Mouse (Mus musculus) forebrain, embryonic 10.5 days (tissue): Measurements from ENCODE around the gene Zfp346. TPM values are rescaled to one million over a fixed set of nuclear protein-coding genes. Genes with fewer than 3 reads are reported as not detected.

Source experiments
- DNase-seq: peaks from one replicate; pipeline ENCODE4 v3.0.0-alpha.2; 2017; ENCODE audit warnings: low spot score; ENCODE audit errors: extremely low spot score
- H3K27ac ChIP-seq: fragments of 300-500 bp; sonication (generic); 2 replicates; pipeline ENCODE4 v1.5.1; 2016; ENCODE audit warnings: mild to moderate bottlenecking
- H3K27me3 ChIP-seq: fragments of 300-500 bp; sonication (generic); 2 replicates; pipeline ENCODE4 v1.6.1; 2016; ENCODE audit warnings: mild to moderate bottlenecking; ENCODE audit not compliant: poor library complexity, severe bottlenecking
- H3K36me3 ChIP-seq: fragments of 300-500 bp; sonication (generic); replicated peaks from 2 replicates; pipeline ENCODE4 v1.6.1; 2016; ENCODE audit warnings: mild to moderate bottlenecking, moderate library complexity
- H3K4me1 ChIP-seq: fragments of 300-500 bp; sonication (generic); 2 replicates; pipeline ENCODE4 v1.6.1; 2016
- H3K4me3 ChIP-seq: fragments of 300-500 bp; sonication (generic); 2 replicates; pipeline ENCODE4 v1.5.1; 2016; ENCODE audit warnings: mild to moderate bottlenecking, moderate library complexity
- H3K9me3 ChIP-seq: fragments of 300-500 bp; sonication (generic); 2 replicates; pipeline ENCODE4 v1.6.1; 2016; ENCODE audit warnings: mild to moderate bottlenecking, moderate library complexity
- WGBS: fragments of 180-500 bp; shearing (Covaris S2); methylation state at CpG from one replicate; pipeline ENCODE4 v1.1.7; 2016; 5-methylcytosine and 5-hydroxymethylcytosine counted together
- polyA plus RNA-seq: library from polyadenylated mRNA; unstranded; fragments of >200 nt; fragmentation: Nextera tagmentation; extraction: Ambion mirVana; gene quantifications from 2 replicates; pipeline ENCODE4 v1.2.1, GENCODE M21; 2016

Zfp346 gene
- polyA plus RNA-seq, 1 experiment from 2014 or later, result 24.5 TPM

DNA sequence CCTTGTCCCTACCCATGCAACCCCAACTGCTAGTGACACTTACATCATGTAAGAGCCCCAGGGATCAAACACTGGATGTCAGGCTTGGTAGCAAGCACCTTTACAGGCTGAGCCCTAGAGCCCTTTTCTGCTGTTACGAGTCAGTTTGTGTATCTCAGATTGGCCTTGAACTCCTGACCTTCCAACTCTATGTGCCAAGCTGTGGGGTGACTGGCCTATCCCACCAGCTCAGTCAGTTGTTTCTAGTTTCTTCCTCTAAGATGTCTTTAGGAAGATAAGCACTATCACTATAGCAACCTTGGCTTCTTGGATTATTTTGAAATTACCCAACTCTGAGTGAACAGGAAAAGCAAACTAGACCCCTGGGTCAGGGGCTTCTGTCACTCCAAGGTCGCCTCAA is 1.8 kb upstream of the Zfp346 start:
- H3K4me3 ChIP-seq, result no peak overlapping the region
- H3K27me3 ChIP-seq, result no peaks in the 10 kb centered on the region
- H3K36me3 ChIP-seq, result peaks cover 10% of the 10 kb centered on the region
- WGBS, result 80% methylated on average over 2 of the region's 2 CpGs
- H3K9me3 ChIP-seq, result no peaks in the 10 kb centered on the region
- no peak for DNase-seq
- H3K4me1 ChIP-seq, result peaks cover 37% of the 10 kb centered on the region
- H3K27ac ChIP-seq, result no peak overlapping the region

DNA sequence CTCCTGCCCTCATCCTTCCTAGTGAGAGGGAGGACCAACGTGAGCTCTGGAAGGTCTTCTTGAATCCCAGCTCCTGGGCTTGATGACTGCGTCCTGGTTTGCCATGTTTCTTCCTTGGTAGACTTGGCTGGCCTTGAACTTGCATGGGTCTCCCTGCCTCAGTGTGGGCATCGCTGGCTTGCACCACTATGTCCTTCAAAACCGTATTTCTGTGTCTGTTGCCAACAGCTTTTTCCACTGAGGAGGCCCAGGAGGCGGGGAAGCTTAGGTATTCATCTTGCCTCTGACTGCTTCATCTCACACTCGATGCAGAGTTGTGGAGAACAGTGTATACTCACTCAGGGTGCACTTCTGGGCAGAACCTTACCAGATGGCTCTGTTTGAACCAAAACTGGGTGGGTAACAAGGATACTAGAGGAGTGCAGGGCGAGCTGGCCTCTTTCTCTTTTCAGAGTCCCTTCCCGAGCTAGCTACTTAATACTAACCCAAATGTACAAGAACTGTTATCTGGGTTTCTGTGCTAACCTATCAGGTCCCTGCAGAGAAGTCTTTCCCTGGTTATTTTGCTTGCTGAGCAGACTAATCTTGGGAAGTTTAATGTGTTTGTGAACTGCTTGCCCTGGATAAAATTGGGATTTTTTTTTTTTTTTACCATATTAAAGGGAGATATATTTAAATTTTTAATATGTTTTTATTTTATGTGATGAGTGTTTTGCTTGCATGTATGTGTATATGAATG is 1.0 kb downstream of the Zfp346 start:
- Histone ChIP-seq H3K36me3 (peaks cover 28% of the 10 kb centered on the region), H3K27me3 (no peaks in the 10 kb centered on the region), H3K4me1 (peaks cover 18% of the 10 kb centered on the region), H3K9me3 (no peaks in the 10 kb centered on the region), H3K4me3 (peak overlapping the region; percentile 87), H3K27ac (peak overlapping the region; percentile 93)
- 26% methylated on average over 8 of the region's 8 CpGs for WGBS
- DNase-seq, result no peak

DNA sequence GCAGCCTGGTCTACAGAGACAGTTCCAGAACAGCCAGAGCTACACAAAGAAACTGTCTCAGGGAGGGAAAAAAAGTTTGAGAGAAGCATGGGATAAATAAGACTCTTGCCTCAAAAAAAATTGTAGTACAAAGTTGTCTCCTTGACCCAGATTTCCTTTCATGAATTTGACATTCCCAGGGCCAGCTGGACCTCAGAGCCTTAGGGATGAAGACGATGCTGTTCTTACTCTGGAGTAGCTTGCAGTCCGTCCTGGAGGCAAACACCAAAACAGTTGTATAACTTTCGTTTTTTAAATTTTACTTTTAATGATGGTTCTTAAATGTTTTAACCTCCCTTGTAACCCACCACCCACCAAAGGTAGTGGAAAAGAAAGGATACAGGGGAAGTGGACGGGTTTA is 2.0 kb downstream of the Zfp346 start:
- 94% methylated on average over 4 of the region's 4 CpGs for WGBS
- Histone ChIP-seq H3K27me3 (no peaks in the 10 kb centered on the region), H3K27ac (no peak overlapping the region), H3K9me3 (no peaks in the 10 kb centered on the region), H3K4me3 (no peak overlapping the region), H3K36me3 (peaks cover 28% of the 10 kb centered on the region), H3K4me1 (peaks cover 18% of the 10 kb centered on the region)
- DNase-seq, result no peak

DNA sequence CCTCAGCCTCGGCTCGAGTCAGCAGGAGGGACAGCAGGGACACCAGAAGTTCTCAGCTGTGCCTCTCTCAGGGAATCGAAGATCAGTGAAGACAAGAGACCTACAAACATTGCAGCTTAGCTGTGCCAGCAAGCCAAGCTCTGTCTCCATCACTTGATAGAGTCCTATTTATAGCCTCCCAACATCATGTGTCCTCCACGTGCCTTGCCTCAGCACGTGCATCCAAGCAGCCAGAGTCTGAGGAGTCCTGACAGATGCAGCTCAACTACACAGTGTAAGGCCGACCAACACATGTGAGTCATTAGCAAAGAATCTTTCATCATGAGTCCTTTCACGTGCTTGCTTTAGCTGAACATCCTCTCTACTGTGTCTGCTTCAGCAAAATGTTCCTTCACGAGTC is 2.6 kb downstream of the Zfp346 start:
- WGBS, result 95% methylated on average over 8 of the region's 8 CpGs
- no peak for DNase-seq

DNA sequence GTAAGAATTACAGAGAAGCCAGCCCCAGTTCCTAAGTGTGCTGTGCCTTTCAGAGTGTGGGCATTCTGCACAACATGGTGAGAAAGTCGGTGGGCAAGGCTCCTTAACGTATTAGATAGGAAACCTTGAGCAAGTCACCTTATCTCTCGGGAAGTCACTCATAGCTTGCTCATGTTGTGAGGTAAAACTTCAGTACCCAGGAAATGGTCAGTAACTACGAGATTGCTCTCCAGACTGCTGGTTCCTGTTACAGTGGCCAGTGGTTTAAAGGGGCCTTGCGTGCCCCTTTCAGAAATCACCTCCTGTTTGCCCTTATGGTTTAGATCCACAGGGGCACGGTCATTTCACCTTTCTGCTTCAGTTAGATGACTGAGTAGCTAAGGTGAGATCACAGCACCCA is 9.3 kb downstream of the Zfp346 start:
- no peak for DNase-seq
- WGBS, result 90% methylated on average over 6 of the region's 6 CpGs
- H3K27me3 ChIP-seq, result no peaks in the 10 kb centered on the region
- no peak overlapping the region for H3K27ac ChIP-seq
- H3K9me3 ChIP-seq, result no peaks in the 10 kb centered on the region
- H3K36me3 ChIP-seq, result peaks cover 77% of the 10 kb centered on the region
- no peak overlapping the region for H3K4me3 ChIP-seq
- no peaks in the 10 kb centered on the region for H3K4me1 ChIP-seq

More for the DNA sequence above, 2.6 kb downstream of the Zfp346 start:
- peaks cover 18% of the 10 kb centered on the region for H3K4me1 ChIP-seq
- peaks cover 33% of the 10 kb centered on the region for H3K36me3 ChIP-seq
- no peaks in the 10 kb centered on the region for H3K27me3 ChIP-seq
- no peak overlapping the region for H3K4me3 ChIP-seq
- H3K9me3 ChIP-seq, result no peaks in the 10 kb centered on the region
- H3K27ac ChIP-seq, result no peak overlapping the region

DNA sequence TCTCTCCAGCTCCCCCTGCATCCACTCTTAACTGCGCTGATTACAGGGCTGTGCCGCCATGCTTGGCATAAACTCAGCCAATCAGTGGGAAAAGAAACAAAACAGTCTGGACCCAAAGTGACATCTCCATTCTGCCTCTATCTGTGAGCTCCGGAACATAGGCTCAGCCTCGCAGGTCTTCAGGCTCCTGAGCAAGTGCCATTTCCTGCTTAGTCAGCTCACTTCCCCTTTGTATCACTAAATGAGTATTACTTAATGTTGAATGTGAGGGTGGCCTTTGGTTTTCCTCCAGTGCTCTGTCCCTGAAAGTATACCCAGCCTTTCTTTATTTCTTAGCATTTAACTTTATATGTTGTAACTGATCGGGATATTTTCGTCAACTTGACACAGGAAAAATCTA is 19.8 kb downstream of the Zfp346 start:
- H3K27me3 ChIP-seq, result no peaks in the 10 kb centered on the region
- no peak for DNase-seq
- H3K4me1 ChIP-seq, result no peaks in the 10 kb centered on the region
- H3K36me3 ChIP-seq, result peaks cover 75% of the 10 kb centered on the region
- no peaks in the 10 kb centered on the region for H3K9me3 ChIP-seq
- 97% methylated on average over 6 of the region's 6 CpGs for WGBS
- H3K27ac ChIP-seq, result no peak overlapping the region
- no peak overlapping the region for H3K4me3 ChIP-seq

DNA sequence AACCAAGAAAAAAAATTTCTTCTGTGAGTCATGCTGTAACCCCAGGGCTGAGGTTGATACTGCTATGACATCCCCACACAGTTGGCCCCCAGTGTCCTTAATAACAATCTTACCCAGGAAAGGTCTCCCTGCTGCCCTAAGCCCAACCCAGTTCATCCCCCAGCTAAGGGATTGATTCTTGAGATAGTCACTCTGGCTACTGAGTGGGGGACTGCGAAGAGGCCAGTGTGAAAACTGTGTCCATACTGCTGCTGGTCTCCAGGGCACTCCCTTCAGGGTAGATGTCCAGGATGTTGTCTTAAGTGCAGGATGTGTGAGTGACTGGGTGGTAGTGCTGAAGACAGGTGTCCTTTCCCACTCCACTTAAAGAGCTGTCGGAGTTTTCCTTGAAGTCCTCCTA is 28.3 kb downstream of the Zfp346 start, which contains the start of gene Gm17617:
Gene Gm17617, minus strand, starts transcription at position 101 of the 400 bp plus-strand sequence.
- peaks cover 5% of the 10 kb centered on the region; the same call in 1 of the 2 replicates for H3K4me1 ChIP-seq
- H3K27ac ChIP-seq, result no peak within 1 kb of the TSS
- DNase-seq, result no peak
- H3K36me3 ChIP-seq, result peaks cover 53% of the 10 kb centered on the region
- no peaks in the 10 kb centered on the region for H3K27me3 ChIP-seq
- H3K9me3 ChIP-seq, result no peaks in the 10 kb centered on the region
- H3K4me3 ChIP-seq, result no peak within 1 kb of the TSS
- WGBS, result 97% methylated on average over 2 of the region's 2 CpGs

DNA sequence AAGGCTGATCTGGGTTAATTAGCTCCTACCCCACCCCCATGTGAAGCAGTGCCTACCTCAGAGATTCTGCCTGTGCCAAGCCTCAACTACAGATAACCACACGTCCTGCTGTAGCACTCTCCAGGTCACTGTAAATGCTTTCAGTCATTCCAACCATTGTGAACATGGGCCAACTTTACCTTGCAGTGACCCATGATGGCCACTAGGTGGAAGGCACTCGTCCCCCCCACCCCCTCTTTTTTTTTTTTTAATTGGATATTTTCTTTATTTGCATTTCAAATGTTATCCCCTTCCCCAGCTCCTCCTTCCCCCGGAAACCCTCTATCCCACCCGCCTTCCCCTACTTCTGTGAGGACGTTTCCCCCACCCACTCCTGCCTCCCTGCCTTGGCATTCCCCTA is 30.3 kb downstream of the Zfp346 start:
- Histone ChIP-seq H3K27ac (no peak overlapping the region), H3K4me3 (no peak overlapping the region), H3K4me1 (peaks cover 5% of the 10 kb centered on the region; the same call in 1 of the 2 replicates), H3K36me3 (peaks cover 39% of the 10 kb centered on the region), H3K9me3 (no peaks in the 10 kb centered on the region), H3K27me3 (no peaks in the 10 kb centered on the region)
- no peak for DNase-seq
- WGBS, result 11% methylated on average over 5 of the region's 5 CpGs

DNA sequence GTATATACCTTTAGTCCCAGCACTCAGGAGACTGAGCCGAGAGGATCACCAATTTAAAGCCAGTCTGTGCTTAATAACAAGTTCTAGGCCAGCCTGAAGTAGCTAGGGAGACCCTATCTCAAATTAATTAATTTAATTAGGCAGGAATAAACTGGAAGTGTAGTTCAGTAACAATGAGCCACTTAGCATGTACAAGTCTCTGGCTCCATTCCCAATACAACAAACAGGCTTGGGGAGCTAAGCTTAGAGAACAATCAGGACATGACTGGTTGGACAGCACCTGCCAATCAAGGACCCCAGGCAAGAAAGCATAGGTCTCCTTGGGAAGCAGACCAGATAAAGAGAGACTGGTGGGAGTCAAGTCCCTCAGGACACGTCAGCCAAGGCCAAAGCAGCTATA is 35.2 kb downstream of the Zfp346 start:
- H3K36me3 ChIP-seq, result no peaks in the 10 kb centered on the region
- DNase-seq, result no peak
- H3K27ac ChIP-seq, result no peak overlapping the region
- no peaks in the 10 kb centered on the region for H3K27me3 ChIP-seq
- H3K4me1 ChIP-seq, result peaks cover 5% of the 10 kb centered on the region; the same call in 1 of the 2 replicates
- no peak overlapping the region for H3K4me3 ChIP-seq
- no peaks in the 10 kb centered on the region for H3K9me3 ChIP-seq
- 80% methylated on average over 2 of the region's 2 CpGs for WGBS

DNA sequence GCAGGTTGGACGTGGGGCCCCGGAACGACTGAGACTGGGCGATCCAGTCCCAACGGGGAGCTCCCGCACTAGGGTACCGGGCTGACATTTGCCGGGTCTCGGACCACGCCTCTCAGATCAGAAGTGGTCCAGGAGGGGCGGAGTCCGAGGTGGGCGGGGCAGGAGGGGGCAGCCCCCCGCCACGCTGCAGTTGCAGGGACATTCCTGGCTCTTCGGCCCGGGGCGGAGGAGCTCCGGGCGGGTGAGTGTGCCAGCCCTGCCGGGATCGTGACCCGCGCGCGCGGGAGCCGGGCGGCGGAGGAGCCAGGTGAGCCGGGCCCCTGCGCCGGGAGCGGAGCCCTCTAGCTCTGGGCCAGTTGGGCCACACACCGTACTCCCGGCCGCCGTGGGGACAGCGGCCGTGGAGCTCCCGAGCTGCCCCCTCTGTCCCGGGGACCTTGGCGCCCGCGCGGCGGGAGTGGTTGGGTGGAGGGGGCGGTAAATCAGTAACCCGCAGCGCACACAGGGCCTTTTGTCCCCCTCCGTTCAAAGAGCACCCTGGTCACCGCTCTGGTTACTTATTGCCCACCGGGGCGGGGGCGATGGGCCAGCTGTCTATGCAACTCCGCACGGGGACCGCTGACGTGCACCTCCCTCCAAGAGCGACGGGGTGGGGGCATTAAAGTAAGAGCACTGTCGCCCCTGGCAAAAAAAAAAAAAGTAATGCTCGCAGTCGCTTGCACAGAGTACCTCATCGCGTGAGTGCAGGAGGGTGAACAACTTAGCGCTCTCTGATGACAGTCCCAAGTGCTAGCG is 47.7 kb downstream of the Zfp346 start, which contains the start of gene Fgfr4:
Gene Fgfr4, plus strand, starts transcription at position 20 of the 795 bp plus-strand sequence.
- Histone ChIP-seq H3K4me1 (peaks cover 11% of the 10 kb centered on the region), H3K4me3 (peak within 1 kb of the TSS; percentile 64), H3K9me3 (no peaks in the 10 kb centered on the region), H3K36me3 (no peaks in the 10 kb centered on the region), H3K27me3 (peaks cover 58% of the 10 kb centered on the region), H3K27ac (peak within 1 kb of the TSS; percentile 32)
- DNase-seq, result peak; percentile 53
- under 1% methylated on average over 68 of the region's 68 CpGs for WGBS

DNA sequence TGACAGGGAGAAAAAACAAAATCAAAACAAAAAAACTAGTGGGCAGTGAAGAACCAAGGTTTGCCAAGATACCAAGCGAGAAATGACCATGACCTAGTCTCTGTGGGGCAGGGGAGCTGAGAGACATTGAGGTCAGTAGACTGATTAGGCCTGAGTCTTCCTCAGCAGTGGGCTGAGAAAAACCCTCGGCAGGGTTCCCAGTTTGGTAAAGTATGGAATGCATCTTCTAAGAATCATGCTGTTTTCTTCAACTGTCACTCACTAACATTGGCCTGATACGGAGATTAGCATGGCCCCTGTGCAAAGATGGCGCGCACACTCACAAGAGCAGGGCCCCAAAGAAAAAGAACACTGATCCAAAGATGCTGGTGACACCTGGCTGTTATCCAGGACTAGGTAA is 48.8 kb downstream of the Zfp346 start:
- Histone ChIP-seq H3K27me3 (peaks cover 58% of the 10 kb centered on the region), H3K27ac (no peak overlapping the region), H3K4me3 (no peak overlapping the region), H3K4me1 (peaks cover 11% of the 10 kb centered on the region), H3K9me3 (no peaks in the 10 kb centered on the region), H3K36me3 (no peaks in the 10 kb centered on the region)
- no peak for DNase-seq
- WGBS, result 87% methylated on average over 5 of the region's 5 CpGs

DNA sequence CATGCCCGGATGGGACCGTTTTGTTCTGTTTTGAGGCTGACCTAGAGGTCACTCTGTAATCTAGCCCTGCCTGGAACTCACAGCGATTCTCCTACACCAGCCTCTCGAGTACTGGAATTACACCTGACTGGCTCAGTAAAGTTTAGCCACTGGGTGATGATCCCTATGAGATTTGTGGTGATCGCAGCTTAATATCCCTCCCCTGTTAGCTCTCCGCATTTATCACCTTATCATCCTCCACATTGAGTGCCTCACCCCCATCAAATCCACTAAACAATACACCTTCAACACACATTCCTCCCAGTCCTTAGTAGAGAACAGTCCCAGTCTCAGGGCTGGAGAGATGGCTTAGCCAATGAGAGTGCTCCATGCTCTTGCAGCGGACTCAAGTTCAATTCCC is 57.3 kb downstream of the Zfp346 start:
- H3K27me3 ChIP-seq, result no peaks in the 10 kb centered on the region
- H3K36me3 ChIP-seq, result no peaks in the 10 kb centered on the region
- DNase-seq, result no peak
- WGBS, result 59% methylated on average over 7 of the region's 7 CpGs
- no peak overlapping the region for H3K27ac ChIP-seq
- H3K9me3 ChIP-seq, result no peaks in the 10 kb centered on the region; the same call in 1 of the 2 replicates
- no peak overlapping the region for H3K4me3 ChIP-seq
- H3K4me1 ChIP-seq, result no peaks in the 10 kb centered on the region

DNA sequence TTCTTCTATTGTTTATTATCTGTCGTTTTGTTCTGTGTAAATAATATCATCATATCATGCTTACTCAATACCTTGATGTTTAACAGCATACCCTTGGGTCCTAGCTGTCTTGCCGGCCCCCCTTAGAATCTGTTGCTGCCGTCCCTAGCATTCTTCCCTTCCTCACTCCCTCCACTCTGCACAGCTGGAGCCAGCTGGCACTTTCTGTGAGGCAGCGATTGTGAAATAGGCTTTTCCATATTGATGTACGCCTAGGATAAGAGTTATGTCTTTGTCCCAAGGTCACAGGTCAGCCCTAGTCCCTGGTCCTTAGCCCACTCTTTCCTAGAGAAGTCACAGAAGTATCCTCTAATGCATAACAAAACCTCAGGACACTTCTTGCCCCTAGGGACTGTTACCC is 58.4 kb downstream of the Zfp346 start:
- H3K4me3 ChIP-seq, result no peak overlapping the region
- no peak overlapping the region for H3K27ac ChIP-seq
- H3K9me3 ChIP-seq, result no peaks in the 10 kb centered on the region; the same call in 1 of the 2 replicates
- no peak for DNase-seq
- no peaks in the 10 kb centered on the region for H3K27me3 ChIP-seq
- WGBS, result 76% methylated on average over 5 of the region's 5 CpGs
- no peaks in the 10 kb centered on the region for H3K4me1 ChIP-seq
- H3K36me3 ChIP-seq, result no peaks in the 10 kb centered on the region
